Mouse (Mus musculus) ES-Bruce4 (cell line): Measurements from ENCODE around the gene Golga4.

Experiments
- CTCF ChIP-seq: IDR thresholded peaks from one replicate; pipeline ENCODE4 v1.8.1; 2011; ENCODE audit warnings: low read depth, low read length
- POLR2A ChIP-seq: IDR thresholded peaks from one replicate; pipeline ENCODE4 v1.8.1; 2011; ENCODE audit warnings: low read length; ENCODE audit not compliant: insufficient read depth

DNA sequence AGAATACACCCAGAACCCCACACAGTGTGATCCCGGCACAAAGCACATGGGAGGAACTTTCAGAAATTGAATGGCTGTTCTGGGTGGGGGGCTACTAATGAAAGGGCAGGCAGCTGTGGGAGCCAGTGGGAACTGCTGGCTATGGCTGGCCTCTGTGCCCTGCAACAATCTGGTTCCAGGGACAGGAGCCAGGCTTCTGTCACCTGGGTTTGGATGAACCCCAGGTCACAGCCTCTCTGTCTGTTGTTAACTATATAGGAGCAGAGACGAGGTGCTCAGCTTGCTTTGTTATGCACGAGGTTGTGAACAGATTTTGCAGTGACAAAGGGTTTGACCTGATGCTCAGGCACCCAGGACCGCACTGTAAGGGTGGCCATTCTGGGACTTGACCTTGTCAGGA is 102.5 kb downstream of the Golga4 start:
- TF ChIP-seq CTCF (no peak), POLR2A (no peak)
